Mouse (Mus musculus) small intestine, adult 10 weeks (tissue): ENCODE measurements around the gene Cpa2. TPM values are rescaled to one million over a fixed set of nuclear protein-coding genes. Genes with fewer than 3 reads are reported as not detected.

Experiments used
- polyA plus RNA-seq: library from polyadenylated mRNA; stranded (reverse); fragments of 350-450 nt; fragmentation: Illumina TruSeq; extraction: RNeasy Lipid Tissue Mini Kit (QIAGEN cat#74804); gene quantifications from one replicate; pipeline ENCODE4 v1.2.3, GENCODE M21; 2014; ENCODE audit warnings: low replicate concordance

Cpa2 gene
- polyA plus RNA-seq: 141 TPM

DNA sequence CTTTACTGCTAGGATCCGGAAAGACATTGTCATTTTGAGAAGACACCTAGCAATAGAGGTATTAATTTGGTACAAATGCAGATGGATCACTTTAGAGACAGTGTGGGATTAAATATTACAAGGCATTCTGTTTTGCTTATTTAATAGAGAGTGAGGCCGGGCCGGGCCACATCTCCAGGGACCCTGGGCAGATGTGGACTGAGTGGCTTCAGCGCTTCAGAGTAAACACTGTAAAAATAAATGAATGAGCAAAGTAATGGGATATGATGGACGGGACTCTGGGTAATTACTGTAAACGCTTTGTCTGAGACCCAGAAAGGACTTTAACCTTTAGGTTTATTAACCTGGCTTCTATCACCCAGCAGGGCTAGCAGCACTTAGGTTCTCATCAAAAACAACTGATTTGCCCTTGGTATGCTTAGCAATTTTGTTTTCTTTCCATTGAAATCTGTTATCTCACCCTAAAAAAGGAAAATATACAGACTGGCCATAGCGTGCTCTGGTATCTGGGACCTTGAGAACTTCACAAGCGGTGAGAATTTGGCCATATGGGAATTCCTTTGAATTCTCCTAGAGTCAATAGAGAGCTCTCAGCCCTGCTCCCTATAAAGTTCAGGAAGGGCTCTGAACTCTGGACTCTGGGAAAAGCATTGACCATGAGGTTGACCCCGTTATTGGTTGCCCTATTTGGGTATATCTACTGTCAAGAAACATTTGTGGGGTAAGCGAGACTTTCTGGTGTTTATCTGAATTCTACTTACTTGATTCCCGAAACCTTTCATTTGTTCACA lies at the start of gene Cpa2:
Gene Cpa2, plus strand, starts transcription at position 574 of the 791 bp plus-strand sequence.

DNA sequence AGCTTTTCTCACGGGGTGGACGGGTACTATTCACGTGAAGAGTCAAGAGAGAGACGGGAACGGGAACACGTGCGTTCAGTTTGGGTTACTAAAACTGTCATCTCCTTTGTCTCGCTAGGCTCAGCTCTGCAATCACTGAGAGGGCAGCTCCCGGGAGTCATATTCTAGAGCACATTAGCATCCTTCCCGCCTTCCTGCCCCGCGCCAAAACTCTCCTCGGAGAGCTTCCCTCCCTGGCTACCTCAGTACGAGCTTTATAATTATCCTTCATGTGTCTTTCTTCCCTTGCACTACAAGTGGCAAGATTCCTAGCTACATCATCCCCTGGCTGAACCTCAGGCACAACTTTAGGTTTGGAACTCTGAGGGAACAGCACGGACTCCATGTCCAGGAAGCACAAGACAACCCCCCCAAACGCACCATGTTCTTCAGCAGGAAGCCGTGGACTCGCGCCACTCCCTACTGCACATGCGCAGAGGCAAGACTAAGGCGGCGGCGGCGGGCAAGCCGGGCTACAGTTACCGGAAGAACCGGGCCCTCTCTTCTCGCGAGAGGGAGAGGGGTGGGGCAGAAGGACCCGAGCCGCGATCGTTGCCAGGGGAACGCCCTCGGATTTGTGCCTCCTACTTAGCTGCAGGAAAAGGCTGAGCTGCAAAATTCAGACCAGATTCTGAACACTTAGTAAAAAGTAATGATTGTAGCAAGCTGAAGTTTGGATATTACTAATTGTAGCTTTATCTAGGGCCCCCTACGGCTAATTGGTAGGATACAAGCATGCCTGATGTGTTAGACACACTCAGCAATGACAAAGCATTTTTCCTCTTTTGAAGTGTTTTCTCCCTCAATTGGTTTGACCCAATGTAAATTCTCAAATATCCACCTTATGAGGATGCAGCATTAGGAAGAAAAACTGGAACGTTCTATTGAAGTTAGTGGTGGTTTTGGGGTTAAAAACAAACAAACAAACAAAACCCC lies 31.8 kb upstream of the Cpa2 start, which contains the start of the genes Tmem209 and Ssmem1:
Gene Tmem209, minus strand, starts transcription at position 519 of the 975 bp plus-strand sequence.
Gene Ssmem1, plus strand, starts transcription at position 585 of the 975 bp plus-strand sequence.

DNA sequence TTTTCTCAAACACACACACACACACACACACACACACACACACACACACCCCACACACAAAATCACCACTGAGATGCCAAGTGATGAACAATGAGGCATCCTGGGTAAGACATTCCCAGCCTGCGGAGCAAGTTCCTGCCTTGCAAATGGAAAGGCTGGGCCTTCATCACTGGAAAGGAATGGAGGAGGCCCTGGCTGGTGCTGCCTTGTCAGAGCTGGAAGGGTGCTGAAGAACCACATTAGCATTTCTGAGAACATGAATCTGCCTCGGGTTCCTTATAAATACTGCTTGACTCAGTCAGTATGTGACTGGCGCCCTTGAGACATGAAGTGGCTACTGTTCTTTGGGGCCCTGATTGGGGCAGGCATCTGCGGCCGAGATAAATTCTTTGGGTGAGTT lies 26.7 kb downstream of the Cpa2 start, which contains the start of gene Cpa4:
Gene Cpa4, plus strand, starts transcription at position 301 of the 400 bp plus-strand sequence.

DNA sequence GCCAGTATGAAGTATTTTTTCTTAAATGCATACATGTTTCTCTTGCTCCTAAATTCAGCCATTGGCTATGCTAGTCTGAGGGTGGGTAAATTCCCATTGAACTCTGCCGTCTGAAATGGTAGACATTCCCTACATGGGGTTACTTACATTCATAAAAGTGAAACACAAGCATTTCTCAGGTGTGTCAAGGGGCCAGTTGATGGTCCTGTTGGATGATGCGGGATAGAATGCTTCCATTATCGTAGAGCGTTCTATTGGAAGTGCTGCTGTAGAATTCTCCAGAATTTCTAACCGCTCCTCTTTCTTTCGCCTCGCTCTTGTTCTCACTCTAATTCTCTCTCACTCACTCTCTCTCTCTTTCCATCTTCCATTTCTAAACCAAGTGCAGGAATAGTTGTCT lies 69.3 kb downstream of the Cpa2 start, which contains the start of gene Cpa5:
Gene Cpa5, plus strand, starts transcription at position 301 of the 400 bp plus-strand sequence.

Other genes starting within 250 kb of the Cpa2 start
- gene Ube2h, start 237.0 kb upstream of the Cpa2 start, polyA plus RNA-seq: 28.1 TPM
- gene Zc3hc1, start 150.6 kb upstream of the Cpa2 start, polyA plus RNA-seq: 0.89 TPM
- 27.2 TPM for gene Klhdc10, start 139.7 kb upstream of the Cpa2 start, polyA plus RNA-seq
- 25.6 TPM for gene Tmem209, start 31.8 kb upstream of the Cpa2 start, polyA plus RNA-seq
- not detected for gene Ssmem1, start 31.7 kb upstream of the Cpa2 start, polyA plus RNA-seq
- not detected for gene Cpa4, start 26.8 kb downstream of the Cpa2 start, polyA plus RNA-seq
- not detected for gene Cpa5, start 69.4 kb downstream of the Cpa2 start, polyA plus RNA-seq
- 56.2 TPM for gene Cpa1, start 97.6 kb downstream of the Cpa2 start, polyA plus RNA-seq
- 5.6 TPM for gene Cep41, start 152.2 kb downstream of the Cpa2 start, polyA plus RNA-seq
- gene Mest, start 182.0 kb downstream of the Cpa2 start, polyA plus RNA-seq: 1.9 TPM